Mouse (Mus musculus) heart, adult 9 months (tissue): Measurements from ENCODE around the gene Kmt5b.
A peak's percentile ranks its signal among the peaks of the same experiment; 100 is the strongest.

ENCODE experiments used
- DNase-seq, 2 experiments: peaks; one replicate each; pipeline ENCODE4 v3.0.0; 2022; ENCODE audit warnings: low spot score in 2 of 2

Kmt5b gene

GRCm38 (mm10) chr19:3768697-3769383 is 1.6 kb downstream of the Kmt5b start:
- peak; percentile 91 to 92 for DNase-seq

GRCm38 (mm10) chr19:3769533-3769932 is 2.3 kb downstream of the Kmt5b start:
- no peak for DNase-seq

- DNase-seq, result no peak
Observed at GRCm38 (mm10) chr19:3774159-3774558, 6.9 kb downstream of the Kmt5b start.

GRCm38 (mm10) chr19:3778713-3779112 is 11.5 kb downstream of the Kmt5b start:
- DNase-seq, result no peak

GRCm38 (mm10) chr19:3790077-3790476 is 22.9 kb downstream of the Kmt5b start:
- no peak for DNase-seq

- DNase-seq, result no peak
Observed at GRCm38 (mm10) chr19:3805526-3805925, 38.3 kb downstream of the Kmt5b start.

- no peak for DNase-seq
Observed at GRCm38 (mm10) chr19:3810536-3811233, 43.5 kb downstream of the Kmt5b start.

GRCm38 (mm10) chr19:3814461-3814860 is 47.2 kb downstream of the Kmt5b start:
- DNase-seq, result peak; percentile 25 to 67

GRCm38 (mm10) chr19:3815824-3816223 is 48.6 kb downstream of the Kmt5b start:
- no peak for DNase-seq

GRCm38 (mm10) chr19:3819080-3819479 is 51.9 kb downstream of the Kmt5b start:
- DNase-seq, result no peak

GRCm38 (mm10) chr19:3819899-3820444 is 52.8 kb downstream of the Kmt5b start:
- no peak for DNase-seq

GRCm38 (mm10) chr19:3825044-3825443 is 57.8 kb downstream of the Kmt5b start:
- no peak for DNase-seq

- no peak for DNase-seq
Observed at GRCm38 (mm10) chr19:3829863-3830262, 62.6 kb downstream of the Kmt5b start.

GRCm38 (mm10) chr19:3831716-3832115 is 64.5 kb downstream of the Kmt5b start:
- no peak for DNase-seq

- DNase-seq, result peak; percentile 36 to 46
Observed at GRCm38 (mm10) chr19:3832851-3833353, 65.7 kb downstream of the Kmt5b start.

GRCm38 (mm10) chr19:3834301-3834700 is 67.1 kb downstream of the Kmt5b start:
- no peak for DNase-seq

GRCm38 (mm10) chr19:3836791-3837190 is 69.6 kb downstream of the Kmt5b start:
- no peak for DNase-seq

- DNase-seq, result no peak
Observed at GRCm38 (mm10) chr19:3838931-3839330, 71.7 kb downstream of the Kmt5b start.

- DNase-seq, result no peak
Observed at GRCm38 (mm10) chr19:3839686-3840085, 72.5 kb downstream of the Kmt5b start.

- no peak for DNase-seq
Observed at GRCm38 (mm10) chr19:3840214-3840651, 73.0 kb downstream of the Kmt5b start.

- DNase-seq, result no peak
Observed at GRCm38 (mm10) chr19:3840685-3841084, 73.5 kb downstream of the Kmt5b start.

- DNase-seq, result no peak
Observed at GRCm38 (mm10) chr19:3842359-3843148, 75.3 kb downstream of the Kmt5b start.
